Mouse (Mus musculus): ENCODE data around the gene Gsta2.
"Not testable (repeated sequence)": the region's sequence is repeated elsewhere in the genome, so short reads cannot be mapped to it uniquely, and the experiment has no call there.

GRCm38 (mm10) chr9:78289063-78289462 is 66.5 kb downstream of the Gsta2 start:
- not testable (repeated sequence) for TF ChIP-seq POLR2A (IDR thresholded peaks at IDR 0.05; ENCODE audit: low read depth, low read length); CTCF (IDR thresholded peaks at IDR 0.05; ENCODE audit: extremely low read depth, insufficient read depth, insufficient read length, insufficient replicate concordance)

Measured in spleen, adult 2 months (tissue).